Mouse (Mus musculus) olfactory bulb, adult 2 months (tissue): ENCODE measurements around the gene Tspan33.

Source experiments
- CTCF ChIP-seq: fragments of 200-500 bp; IDR thresholded peaks from 2 replicates; pipeline ENCODE4 v1.5.1; 2012; ENCODE audit warnings: low read depth, mild to moderate bottlenecking, low read length, moderate library complexity; ENCODE audit not compliant: insufficient read depth
- POLR2A ChIP-seq: fragments of 200-500 bp; IDR thresholded peaks from 2 replicates; pipeline ENCODE4 v1.6.1; 2012; ENCODE audit warnings: mild to moderate bottlenecking, low read depth, low read length, moderate library complexity; ENCODE audit not compliant: insufficient read depth

GRCm38 (mm10) chr6:29684686-29685085 is 9.3 kb upstream of the Tspan33 start:
- TF ChIP-seq POLR2A = no peak
- no peak for TF ChIP-seq CTCF
